Mouse (Mus musculus): Measurements from ENCODE around the gene Tefm.

GRCm38 (mm10) chr11:80104407-80104806 is 37.6 kb downstream of the Tefm start:
- TF ChIP-seq POLR2A (IDR thresholded peaks at IDR 0.05; ENCODE audit: insufficient read depth, low read depth, low read length), result no peak
- TF ChIP-seq EP300 (IDR thresholded peaks at IDR 0.05; ENCODE audit: insufficient read depth, low read depth, low read length), result no peak
- no peak for TF ChIP-seq CTCF (IDR thresholded peaks at IDR 0.05)

Data from heart, adult 2 months (tissue).